22 mouse cellular contexts compared by ENCODE assay signal in the genomic region with DNA sequence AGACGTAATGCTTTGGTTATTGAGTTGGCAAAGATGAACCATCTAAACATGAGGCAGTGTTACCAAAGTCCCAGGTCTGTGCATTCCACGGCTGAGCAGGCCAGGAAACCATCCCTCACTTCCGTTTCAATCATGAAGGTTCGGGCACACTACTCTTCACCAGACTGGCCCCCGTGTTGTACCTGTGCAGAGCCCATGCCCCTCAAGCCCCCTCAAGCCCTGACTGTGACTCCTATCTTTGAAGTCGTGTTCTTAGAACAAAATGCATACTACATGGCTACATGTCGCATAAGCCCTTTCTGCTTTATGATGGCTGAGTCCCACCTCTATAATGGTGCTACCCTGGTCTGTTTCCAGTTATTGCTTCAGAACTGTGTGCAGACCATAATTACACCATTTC.
A peak's percentile ranks its signal among the peaks of the same experiment; 100 is the strongest.
DNase-seq lines count a peak whose midpoint lies in the region; ATAC-seq and TF ChIP-seq lines count a peak whose summit lies in the region.
"Had no signal": no experiment of that assay in that cellular context is flagged by ENCODE, and none has a peak within 500 bp of the region (broad histone marks: within the 10 kb centered on the region; RNA-seq: fewer than 3 reads in every experiment).

No protein-coding gene starts in this region.

- intact Hi-C loops in heart, adult 2 months (cut with DNase I): loop anchor here (2.0 to 5.0 kb wide), 2 partner anchors 40 to 149 kb away; no protein-coding TSS in a partner anchor

- peaks cover 8% of the 10 kb centered on the region for H3K36me3 ChIP-seq in heart, adult 2 months (ENCODE audit: control insufficient read depth, insufficient read depth, low read length)
- H3K36me3 ChIP-seq in megakaryocyte, embryonic 14.5 days (replicated peaks; ENCODE audit: low read length): peaks cover 65% of the 10 kb centered on the region
- H3K36me3 ChIP-seq in liver, embryonic 12.5 days: peaks cover 14% of the 10 kb centered on the region
- H3K36me3 ChIP-seq: embryonic facial prominence, embryonic 15.5 days; hindbrain, embryonic 15.5 days; intestine, embryonic 15.5 days; limb, embryonic 12.5 days; lung, embryonic 15.5 days; neural tube, embryonic 15.5 days; stomach, embryonic 15.5 days had no signal

- peaks cover 13% of the 10 kb centered on the region for H3K4me1 ChIP-seq in heart, adult 2 months (ENCODE audit: control insufficient read depth, insufficient read depth, low read length)
- H3K4me1 ChIP-seq in megakaryocyte, embryonic 14.5 days: peaks cover 92% of the 10 kb centered on the region
- peaks cover 70% of the 10 kb centered on the region for H3K4me1 ChIP-seq in liver, embryonic 12.5 days
- H3K4me1 ChIP-seq: intestine, embryonic 15.5 days had no signal

- no peak for TF ChIP-seq EP300 in heart, adult 2 months (IDR thresholded peaks at IDR 0.05; ENCODE audit: insufficient read depth, low read depth, low read length)

- no peaks in the 10 kb centered on the region for H3K9me3 ChIP-seq in megakaryocyte, embryonic 14.5 days
- no peaks in the 10 kb centered on the region for H3K9me3 ChIP-seq in liver, embryonic 12.5 days (replicated peaks)
- H3K9me3 ChIP-seq: embryonic facial prominence, embryonic 15.5 days; hindbrain, embryonic 15.5 days; intestine, embryonic 15.5 days; limb, embryonic 12.5 days; lung, embryonic 15.5 days; neural tube, embryonic 15.5 days; stomach, embryonic 15.5 days had no signal

- no peak for DNase-seq in heart, adult 2 months
- no peak for DNase-seq in heart, adult 8-10 months (ENCODE audit: low spot score)
- no peak for DNase-seq in cerebellum, postnatal 25 days
- no peak for DNase-seq in left cerebral cortex, adult 18-20 months (ENCODE audit: low spot score in 2 of 2)
- DNase-seq: cerebellum, adult 11 months; cerebellum, postnatal 14 days; forebrain, postnatal 0 days; midbrain, embryonic 14.5 days; right cerebral cortex, postnatal 14 days; spleen, adult 18-20 months had no signal

- no peak overlapping the region for H3K4me3 ChIP-seq in heart, adult 2 months
- H3K4me3 ChIP-seq in megakaryocyte, embryonic 14.5 days (replicated peaks): peak overlapping the region; percentile 69
- H3K4me3 ChIP-seq in liver, embryonic 12.5 days: no peak overlapping the region
- H3K4me3 ChIP-seq: embryonic facial prominence, embryonic 15.5 days; hindbrain, embryonic 15.5 days; intestine, embryonic 15.5 days; limb, embryonic 12.5 days; lung, embryonic 15.5 days; myocyte; neural tube, embryonic 15.5 days; stomach, embryonic 15.5 days had no signal

- peaks cover 6% of the 10 kb centered on the region for H3K79me2 ChIP-seq in heart, adult 2 months (replicated peaks; ENCODE audit: control insufficient read depth, insufficient read depth, low read length)

- no peaks in the 10 kb centered on the region for H3K27me3 ChIP-seq in heart, adult 2 months (ENCODE audit: control insufficient read depth, insufficient read depth, low read length)
- H3K27me3 ChIP-seq in megakaryocyte, embryonic 14.5 days (replicated peaks): no peaks in the 10 kb centered on the region
- H3K27me3 ChIP-seq in liver, embryonic 12.5 days (replicated peaks): no peaks in the 10 kb centered on the region
- H3K27me3 ChIP-seq: embryonic facial prominence, embryonic 15.5 days; hindbrain, embryonic 15.5 days; intestine, embryonic 15.5 days; limb, embryonic 12.5 days; lung, embryonic 15.5 days; neural tube, embryonic 15.5 days; stomach, embryonic 15.5 days had no signal

- peak overlapping the region; percentile 57 for H3K4me2 ChIP-seq in liver, embryonic 12.5 days
- H3K4me2 ChIP-seq: embryonic facial prominence, embryonic 15.5 days; hindbrain, embryonic 15.5 days; intestine, embryonic 15.5 days; limb, embryonic 12.5 days; lung, embryonic 15.5 days; neural tube, embryonic 15.5 days; stomach, embryonic 15.5 days had no signal

- no peak for TF ChIP-seq POLR2A in heart, adult 2 months (IDR thresholded peaks at IDR 0.05; ENCODE audit: insufficient read depth, low read depth, low read length)

- no peak for ATAC-seq in megakaryocyte, adult 5-6 weeks (ENCODE audit: poor library complexity, severe bottlenecking)
- no peak for ATAC-seq in liver, embryonic 12.5 days
- 0 out of 2 replicates have a peak, but pooled peaks have one; percentile 14 for ATAC-seq in monocyte, adult 5-6 weeks (replicated peaks; ENCODE audit: insufficient number of reproducible peaks, low FRiP score, low TSS enrichment, poor library complexity, severe bottlenecking)
- ATAC-seq: forebrain, postnatal 0 days had no signal

- WGBS in heart, adult 2 months: 88% methylated on average over 7 of the region's 7 CpGs
- WGBS in liver, embryonic 12.5 days (ENCODE audit: insufficient replicate concordance): 65% methylated on average over 7 of the region's 7 CpGs

- peak overlapping the region; percentile 63 for H3K27ac ChIP-seq in heart, adult 2 months
- H3K27ac ChIP-seq in liver, embryonic 12.5 days: peak overlapping the region; percentile 87
- H3K27ac ChIP-seq: embryonic facial prominence, embryonic 15.5 days; hindbrain, embryonic 15.5 days; intestine, embryonic 15.5 days; limb, embryonic 12.5 days; lung, embryonic 15.5 days; neural tube, embryonic 15.5 days; stomach, embryonic 15.5 days had no signal

- no peak overlapping the region for H3K9ac ChIP-seq in heart, adult 2 months (ENCODE audit: low read depth, low read length)
- no peak overlapping the region for H3K9ac ChIP-seq in liver, embryonic 12.5 days
- H3K9ac ChIP-seq: embryonic facial prominence, embryonic 15.5 days; forebrain, postnatal 0 days; hindbrain, embryonic 15.5 days; intestine, embryonic 15.5 days; limb, embryonic 12.5 days; lung, embryonic 15.5 days; neural tube, embryonic 15.5 days; stomach, embryonic 15.5 days had no signal

- TF ChIP-seq CTCF in heart, adult 2 months (IDR thresholded peaks at IDR 0.05): no peak
